Mouse (Mus musculus) intestine, embryonic 14.5 days (tissue): Measurements from ENCODE around the gene Ntm. TPM values are rescaled to one million over a fixed set of nuclear protein-coding genes. Genes with fewer than 3 reads are reported as not detected.

ENCODE experiments used
- ATAC-seq: fragments of 200-750 bp; cut with Nextera tagmentation; replicated peaks from 2 replicates; pipeline ENCODE4 v1.8.0; 2017; ENCODE audit warnings: low read depth, moderate number of reproducible peaks, moderate TSS enrichment, moderate library complexity; ENCODE audit not compliant: low FRiP score, low TSS enrichment
- DNase-seq: peaks from one replicate; pipeline ENCODE4 v3.0.0-alpha.2; 2018; ENCODE audit warnings: low spot score
- H3K27ac ChIP-seq: fragments of 300-500 bp; sonication (generic); 2 replicates; pipeline ENCODE4 v1.5.1; 2014; ENCODE audit warnings: low read depth, mild to moderate bottlenecking, control low read depth
- H3K27me3 ChIP-seq: fragments of 300-500 bp; sonication (generic); replicated peaks from 2 replicates; pipeline ENCODE4 v1.6.1; 2014; ENCODE audit warnings: low read length, control low read depth; ENCODE audit not compliant: control insufficient read depth, insufficient read depth
- H3K36me3 ChIP-seq: fragments of 300-500 bp; sonication (generic); 2 replicates; pipeline ENCODE4 v1.6.1; 2014; ENCODE audit warnings: low read length, control low read depth; ENCODE audit not compliant: control insufficient read depth, insufficient read depth
- H3K4me1 ChIP-seq: fragments of 300-500 bp; sonication (generic); replicated peaks from 2 replicates; pipeline ENCODE4 v1.6.1; 2014; ENCODE audit warnings: low read length, control low read depth, mixed read lengths; ENCODE audit not compliant: control insufficient read depth, insufficient read depth
- H3K4me2 ChIP-seq: fragments of 300-500 bp; sonication (generic); 2 replicates; pipeline ENCODE4 v1.6.1; 2014; ENCODE audit warnings: low read length
- H3K4me3 ChIP-seq: fragments of 300-500 bp; sonication (generic); 2 replicates; pipeline ENCODE4 v1.5.1; 2014; ENCODE audit warnings: low read depth, low read length, control low read depth, mixed read lengths
- H3K9ac ChIP-seq: fragments of 300-500 bp; sonication (generic); 2 replicates; pipeline ENCODE4 v1.6.1; 2014; ENCODE audit warnings: mild to moderate bottlenecking, low read length
- H3K9me3 ChIP-seq: fragments of 300-500 bp; sonication (generic); 2 replicates; pipeline ENCODE4 v1.6.1; 2016; ENCODE audit warnings: low read length, control low read depth; ENCODE audit not compliant: control insufficient read depth
- WGBS: fragments of 180-500 bp; shearing (Covaris S2); extraction: QIAGEN DNeasy Blood & Tissue Kit; methylation state at CpG from one replicate; pipeline ENCODE4 v1.1.7; 2014; 5-methylcytosine and 5-hydroxymethylcytosine counted together
- polyA plus RNA-seq: library from polyadenylated mRNA; unstranded; fragments of >200 nt; fragmentation: Nextera tagmentation; extraction: Ambion mirVana; gene quantifications from 2 replicates; pipeline ENCODE4 v1.2.1, GENCODE M21; 2014

Gene Ntm
- polyA plus RNA-seq, 1 experiment from 2014 or later, result 11.6 TPM

DNA sequence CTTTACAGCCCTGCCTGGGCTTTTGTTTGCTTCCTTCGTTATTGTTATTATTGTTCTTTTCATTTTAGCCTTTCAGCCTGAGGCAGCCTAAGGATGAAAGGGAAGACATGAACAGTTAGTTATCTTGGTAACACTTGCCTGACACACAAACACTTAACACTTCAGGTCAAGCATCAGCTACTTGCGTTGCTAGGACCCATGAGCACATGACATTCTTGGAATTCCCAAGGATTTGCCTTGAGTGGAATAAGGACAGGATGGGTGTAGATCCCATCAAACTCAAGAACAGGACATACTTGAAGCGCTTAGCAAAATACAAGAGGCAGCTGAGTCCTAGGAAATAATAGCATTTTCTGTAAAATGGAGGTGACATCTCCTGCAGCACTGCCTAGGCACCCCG lies 186.4 kb downstream of the Ntm start:
- Histone ChIP-seq H3K27me3 (no peaks in the 10 kb centered on the region), H3K36me3 (no peaks in the 10 kb centered on the region), H3K4me1 (peaks cover 7% of the 10 kb centered on the region; the same call in 1 of the 2 replicates), H3K9ac (no peak overlapping the region), H3K27ac (no peak overlapping the region), H3K9me3 (no peaks in the 10 kb centered on the region), H3K4me3 (no peak overlapping the region), H3K4me2 (no peak overlapping the region)
- no peak for DNase-seq
- WGBS, result 71% methylated on average over 4 of the region's 4 CpGs
- ATAC-seq, result no peak

DNA sequence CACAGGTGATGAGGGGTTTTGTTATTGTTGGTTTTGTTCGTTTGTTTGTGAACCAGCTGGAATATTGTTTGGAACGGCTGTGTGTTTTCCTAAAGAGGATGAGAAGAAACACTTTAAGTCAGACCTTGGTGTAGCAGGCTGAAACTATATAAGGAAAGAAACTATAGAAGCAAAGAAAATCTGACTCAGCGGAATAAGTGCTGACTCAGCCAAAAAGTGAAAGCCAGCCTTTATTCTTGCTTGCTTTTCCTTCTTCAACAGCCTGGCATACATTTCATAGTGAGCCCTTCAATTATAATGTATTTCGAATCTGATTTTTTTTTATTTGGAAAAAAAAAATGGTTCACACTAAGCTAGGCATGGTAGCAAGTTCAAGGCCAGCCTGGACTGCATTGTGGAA lies 186.9 kb downstream of the Ntm start:
- ATAC-seq, result no peak
- no peak overlapping the region for H3K4me2 ChIP-seq
- 90% methylated on average over 4 of the region's 4 CpGs for WGBS

DNA sequence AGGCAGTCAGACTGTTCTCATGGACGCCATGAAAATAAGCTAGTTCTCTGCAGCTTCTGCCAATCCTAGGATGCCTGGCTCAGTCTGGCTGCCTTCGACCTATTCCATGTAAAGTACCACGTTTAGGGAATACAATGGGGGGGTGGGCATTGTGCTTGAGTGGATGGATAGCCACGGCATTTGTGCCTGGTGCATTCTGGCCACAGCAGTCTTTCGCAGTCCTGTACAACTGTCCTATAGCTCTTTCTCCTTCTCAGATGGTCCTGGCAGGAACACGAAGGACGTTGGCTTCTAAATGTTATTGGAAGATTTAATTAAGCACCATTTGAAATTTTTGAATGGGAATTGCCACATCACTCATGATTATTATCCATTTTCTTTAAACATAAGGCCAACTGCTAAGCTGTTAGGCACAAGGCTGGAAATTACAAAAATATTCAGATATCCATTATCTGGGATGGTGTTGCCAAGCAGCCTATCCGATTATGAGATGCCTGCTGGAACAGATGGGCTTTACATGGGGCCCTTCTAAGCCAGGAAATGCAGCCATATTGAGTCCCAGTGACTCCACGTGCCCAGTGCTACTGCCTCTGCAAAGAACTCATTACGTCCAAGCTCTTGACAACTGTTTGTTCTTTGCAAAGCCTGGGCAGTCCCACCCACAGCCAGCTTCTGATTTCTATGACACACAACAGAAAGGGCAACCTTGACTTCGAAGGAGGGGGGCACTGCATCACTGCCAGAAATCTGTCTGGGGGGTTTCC lies 190.1 kb downstream of the Ntm start:
- H3K4me3 ChIP-seq, result no peak overlapping the region
- H3K27ac ChIP-seq, result no peak overlapping the region
- ATAC-seq, result no peak
- no peak overlapping the region for H3K4me2 ChIP-seq
- 77% methylated on average over 11 of the region's 11 CpGs for WGBS
- H3K27me3 ChIP-seq, result no peaks in the 10 kb centered on the region
- no peak overlapping the region for H3K9ac ChIP-seq
- no peak for DNase-seq
- no peaks in the 10 kb centered on the region for H3K9me3 ChIP-seq
- H3K36me3 ChIP-seq, result no peaks in the 10 kb centered on the region
- peaks cover 12% of the 10 kb centered on the region; the same call in 1 of the 2 replicates for H3K4me1 ChIP-seq

More for the DNA sequence above, 186.9 kb downstream of the Ntm start:
- DNase-seq, result no peak
- H3K36me3 ChIP-seq, result no peaks in the 10 kb centered on the region
- H3K9ac ChIP-seq, result no peak overlapping the region
- H3K4me1 ChIP-seq, result peaks cover 12% of the 10 kb centered on the region; the same call in 1 of the 2 replicates
- H3K27ac ChIP-seq, result no peak overlapping the region
- no peak overlapping the region for H3K4me3 ChIP-seq
- H3K27me3 ChIP-seq, result no peaks in the 10 kb centered on the region
- no peaks in the 10 kb centered on the region for H3K9me3 ChIP-seq

GRCm38 (mm10) chr9:29771870-29772269 lies 191.1 kb downstream of the Ntm start:
- H3K4me2 ChIP-seq, result no peak overlapping the region
- no peaks in the 10 kb centered on the region for H3K27me3 ChIP-seq
- peaks cover 12% of the 10 kb centered on the region; the same call in 1 of the 2 replicates for H3K4me1 ChIP-seq
- no peaks in the 10 kb centered on the region for H3K9me3 ChIP-seq
- DNase-seq (no peak), ATAC-seq (no peak)
- H3K36me3 ChIP-seq, result no peaks in the 10 kb centered on the region
- 20% methylated on average over 5 of the region's 5 CpGs for WGBS
- H3K27ac ChIP-seq, result no peak overlapping the region
- H3K9ac ChIP-seq, result no peak overlapping the region
- no peak overlapping the region for H3K4me3 ChIP-seq

DNA sequence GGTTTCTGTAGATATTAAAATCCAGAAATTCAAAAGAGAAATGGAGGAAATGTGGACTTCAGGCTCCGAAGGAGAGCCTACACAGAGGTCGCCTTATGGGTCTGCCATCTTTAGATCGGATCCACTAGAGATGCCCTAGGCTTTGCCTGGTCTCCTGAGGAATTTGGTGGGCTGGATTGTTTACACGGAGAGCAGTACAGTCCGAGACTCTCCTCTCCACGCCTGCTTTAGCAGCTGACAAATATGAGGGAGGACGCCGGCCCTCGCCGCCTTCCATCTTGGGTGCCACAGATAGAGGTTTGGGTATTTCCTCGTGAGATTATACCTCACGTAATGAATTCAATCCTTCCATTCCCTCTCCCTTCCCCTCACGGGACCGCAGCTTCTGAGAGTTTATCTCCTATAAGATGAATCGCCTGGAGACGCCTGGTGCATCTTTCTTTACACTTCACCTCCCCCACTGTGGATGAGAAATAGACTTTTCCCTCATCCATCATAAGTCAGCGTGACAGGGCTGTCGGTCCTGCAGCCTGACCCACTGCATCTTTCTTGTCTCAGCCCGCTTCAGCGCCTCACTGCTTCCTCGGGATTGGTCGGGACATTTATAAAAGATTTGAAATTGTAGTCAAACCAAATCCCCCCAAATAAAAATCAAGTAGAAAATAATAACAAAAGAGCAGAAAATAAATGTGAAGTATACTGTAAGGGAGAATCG lies 191.7 kb downstream of the Ntm start:
- peak overlapping the region; percentile 40 for H3K4me2 ChIP-seq
- DNase-seq (no peak), ATAC-seq (no peak)
- no peak overlapping the region for H3K27ac ChIP-seq
- WGBS, result 34% methylated on average over 23 of the region's 23 CpGs
- H3K27me3 ChIP-seq, result no peaks in the 10 kb centered on the region
- no peak overlapping the region for H3K9ac ChIP-seq
- H3K4me1 ChIP-seq, result peaks cover 12% of the 10 kb centered on the region; the same call in 1 of the 2 replicates
- no peaks in the 10 kb centered on the region for H3K9me3 ChIP-seq
- no peak overlapping the region for H3K4me3 ChIP-seq
- no peaks in the 10 kb centered on the region for H3K36me3 ChIP-seq

DNA sequence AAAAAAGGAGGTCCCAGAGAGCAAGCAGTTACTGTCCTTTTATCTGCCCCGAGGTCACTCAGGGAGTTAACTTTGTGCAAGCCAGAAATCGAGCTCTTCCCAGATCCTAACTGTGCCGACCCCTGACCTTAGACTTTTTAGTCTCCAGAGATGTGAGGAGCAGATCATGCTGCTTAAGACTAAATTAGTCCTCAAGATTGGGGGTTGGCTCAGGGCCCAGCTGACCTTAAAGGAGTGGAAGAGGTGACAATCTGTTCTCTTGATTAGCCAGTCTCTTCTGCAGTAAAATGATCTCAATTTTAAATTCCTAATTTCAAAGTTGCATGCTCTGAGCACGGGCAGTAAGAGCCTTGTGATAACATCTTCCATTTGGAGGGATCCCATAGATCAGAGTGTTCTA lies 193.6 kb downstream of the Ntm start:
- no peak overlapping the region for H3K9ac ChIP-seq
- H3K27me3 ChIP-seq, result no peaks in the 10 kb centered on the region
- H3K4me1 ChIP-seq, result peaks cover 12% of the 10 kb centered on the region; the same call in 1 of the 2 replicates
- no peak overlapping the region for H3K4me3 ChIP-seq
- H3K4me2 ChIP-seq, result no peak overlapping the region
- H3K9me3 ChIP-seq, result no peaks in the 10 kb centered on the region
- WGBS, result 43% methylated on average over 4 of the region's 4 CpGs
- no peaks in the 10 kb centered on the region for H3K36me3 ChIP-seq
- no peak for ATAC-seq
- DNase-seq, result no peak
- H3K27ac ChIP-seq, result no peak overlapping the region

DNA sequence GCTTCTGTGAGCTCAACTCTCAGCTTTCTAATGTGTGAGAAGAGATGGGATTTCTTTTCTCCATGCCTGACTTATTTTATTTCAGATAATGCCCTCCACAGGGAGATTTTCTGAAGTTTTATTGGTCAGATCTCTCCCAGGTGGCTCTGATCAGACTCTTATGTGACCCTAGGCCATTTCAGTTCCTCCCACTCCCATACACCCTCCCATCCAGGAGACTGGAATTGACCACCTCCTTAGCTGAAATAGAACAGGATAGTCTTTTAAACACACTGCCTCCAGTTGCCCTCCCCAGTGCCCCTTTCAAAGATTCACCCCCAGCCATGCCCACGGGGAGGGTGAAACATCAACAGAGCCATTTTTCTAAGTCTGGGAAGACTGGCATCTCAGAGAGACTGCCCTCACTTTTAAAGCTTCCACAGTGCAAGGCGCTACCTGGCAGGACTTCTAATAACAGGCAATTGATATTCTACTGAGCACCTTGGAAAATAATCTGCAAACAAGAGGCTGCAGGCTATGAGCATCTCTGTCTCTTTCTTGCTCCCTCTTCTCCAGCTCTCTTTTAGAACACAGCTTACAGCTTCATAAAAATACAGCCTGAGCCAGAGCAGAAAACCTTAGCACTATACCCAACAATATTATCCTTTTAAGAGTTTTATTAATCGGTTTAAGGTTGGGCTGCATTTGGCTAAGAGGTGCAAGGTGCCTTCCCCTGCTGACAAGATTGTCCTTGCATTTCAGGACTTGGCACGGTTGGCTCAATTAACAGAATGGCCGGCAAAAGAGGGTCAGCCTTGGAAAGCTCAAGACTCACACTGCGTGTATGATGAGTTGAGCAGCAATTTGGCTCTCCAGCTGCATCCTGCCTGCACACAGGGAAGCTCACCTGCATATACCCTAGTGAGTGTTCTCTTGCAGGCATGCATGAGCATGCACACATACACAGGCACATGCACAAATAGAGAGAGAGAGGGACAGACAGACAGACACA lies 196.7 kb downstream of the Ntm start:
- H3K4me3 ChIP-seq, result no peak overlapping the region
- no peaks in the 10 kb centered on the region for H3K9me3 ChIP-seq
- no peaks in the 10 kb centered on the region for H3K36me3 ChIP-seq
- H3K4me1 ChIP-seq, result peaks cover 3% of the 10 kb centered on the region; the same call in 1 of the 2 replicates
- H3K4me2 ChIP-seq, result no peak overlapping the region
- H3K27me3 ChIP-seq, result no peaks in the 10 kb centered on the region
- H3K27ac ChIP-seq, result no peak overlapping the region
- no peak for DNase-seq
- no peak for ATAC-seq
- 72% methylated on average over 6 of the region's 6 CpGs for WGBS
- H3K9ac ChIP-seq, result no peak overlapping the region

- DNase-seq, result no peak
- H3K9ac ChIP-seq, result no peak overlapping the region
- WGBS, result 89% methylated on average over 4 of the region's 4 CpGs
- H3K4me2 ChIP-seq, result no peak overlapping the region
- no peaks in the 10 kb centered on the region for H3K4me1 ChIP-seq
- no peak overlapping the region for H3K27ac ChIP-seq
- no peak overlapping the region for H3K4me3 ChIP-seq
- H3K36me3 ChIP-seq, result no peaks in the 10 kb centered on the region
- H3K27me3 ChIP-seq, result no peaks in the 10 kb centered on the region
- no peak for ATAC-seq
- no peaks in the 10 kb centered on the region for H3K9me3 ChIP-seq
Observed at GRCm38 (mm10) chr9:29763338-29763737, 199.6 kb downstream of the Ntm start.
